Mouse (Mus musculus) lung, embryonic 15.5 days (tissue): ENCODE measurements around the gene Mia2. TPM values are rescaled to one million over a fixed set of nuclear protein-coding genes. Genes with fewer than 3 reads are reported as not detected.

Source experiments
- ATAC-seq: fragments of 200-750 bp; cut with Nextera tagmentation; 2 replicates; pipeline ENCODE4 v1.8.0; 2017; ENCODE audit warnings: moderate number of reproducible peaks, borderline replicate concordance; ENCODE audit not compliant: low FRiP score, low TSS enrichment; ENCODE audit errors: extremely low read depth
- H3K27ac ChIP-seq: fragments of 300-500 bp; sonication (generic); 2 replicates; pipeline ENCODE4 v1.5.1; 2015; ENCODE audit warnings: moderate library complexity, mild to moderate bottlenecking, inconsistent platforms
- H3K27me3 ChIP-seq: fragments of 300-500 bp; sonication (generic); 2 replicates; pipeline ENCODE4 v1.6.1; 2015; ENCODE audit warnings: inconsistent platforms
- H3K36me3 ChIP-seq: fragments of 300-500 bp; sonication (generic); 2 replicates; pipeline ENCODE4 v1.6.1; 2015; ENCODE audit warnings: inconsistent platforms
- H3K4me1 ChIP-seq: fragments of 300-500 bp; sonication (generic); 2 replicates; pipeline ENCODE4 v1.6.1; 2015; ENCODE audit warnings: inconsistent platforms
- H3K4me2 ChIP-seq: fragments of 300-500 bp; sonication (generic); 2 replicates; pipeline ENCODE4 v1.6.1; 2015; ENCODE audit warnings: inconsistent platforms, mild to moderate bottlenecking, moderate library complexity
- H3K4me3 ChIP-seq: fragments of 300-500 bp; sonication (generic); 2 replicates; pipeline ENCODE4 v1.5.1; 2015; ENCODE audit warnings: mild to moderate bottlenecking, inconsistent platforms
- H3K9ac ChIP-seq: fragments of 300-500 bp; sonication (generic); 2 replicates; pipeline ENCODE4 v1.6.1; 2015; ENCODE audit warnings: inconsistent platforms
- H3K9me3 ChIP-seq: fragments of 300-500 bp; sonication (generic); 2 replicates; pipeline ENCODE4 v1.6.1; 2016; ENCODE audit warnings: inconsistent platforms
- WGBS: fragments of 180-500 bp; shearing (Covaris S2); methylation state at CpG from one replicate; pipeline ENCODE4 v1.1.7; 2015; 5-methylcytosine and 5-hydroxymethylcytosine counted together
- polyA plus RNA-seq: library from polyadenylated mRNA; unstranded; fragments of >200 nt; fragmentation: Nextera tagmentation; extraction: Ambion mirVana; gene quantifications from 2 replicates; pipeline ENCODE4 v1.2.1, GENCODE M21; 2015

Gene Mia2
- polyA plus RNA-seq, 1 experiment from 2014 or later: 59.9 TPM

- no peak overlapping the region for H3K4me2 ChIP-seq
- no peak overlapping the region for H3K4me3 ChIP-seq
- 83% methylated on average over 10 of the region's 10 CpGs for WGBS
- no peak overlapping the region for H3K9ac ChIP-seq
- peaks cover 18% of the 10 kb centered on the region; the same call in 1 of the 2 replicates for H3K4me1 ChIP-seq
- H3K27me3 ChIP-seq: no peaks in the 10 kb centered on the region
- H3K36me3 ChIP-seq: peaks cover 15% of the 10 kb centered on the region; the same call in 1 of the 2 replicates
- ATAC-seq: no peak
- no peaks in the 10 kb centered on the region for H3K9me3 ChIP-seq
- H3K27ac ChIP-seq: no peak overlapping the region
These were observed 37.9 kb downstream of the Mia2 start for GRCm38 (mm10) chr12:59133437-59133999.

- no peak for ATAC-seq
- peaks cover 23% of the 10 kb centered on the region for H3K36me3 ChIP-seq
- no peak overlapping the region for H3K4me3 ChIP-seq
- H3K9ac ChIP-seq: no peak overlapping the region
- no peak overlapping the region for H3K27ac ChIP-seq
- H3K4me2 ChIP-seq: no peak overlapping the region
- H3K4me1 ChIP-seq: peaks cover 15% of the 10 kb centered on the region; the same call in 1 of the 2 replicates
- no peaks in the 10 kb centered on the region for H3K27me3 ChIP-seq
- H3K9me3 ChIP-seq: no peaks in the 10 kb centered on the region
- WGBS: 92% methylated on average over 4 of the region's 4 CpGs
These were observed 39.5 kb downstream of the Mia2 start for GRCm38 (mm10) chr12:59135096-59135495.

- Histone ChIP-seq H3K9ac (no peak overlapping the region), H3K27ac (no peak overlapping the region), H3K36me3 (peaks cover 23% of the 10 kb centered on the region), H3K4me2 (no peak overlapping the region), H3K4me3 (no peak overlapping the region), H3K4me1 (peaks cover 12% of the 10 kb centered on the region; the same call in 1 of the 2 replicates), H3K27me3 (no peaks in the 10 kb centered on the region), H3K9me3 (no peaks in the 10 kb centered on the region)
- no peak for ATAC-seq
- 88% methylated on average over 13 of the region's 13 CpGs for WGBS
These were observed 40.1 kb downstream of the Mia2 start for GRCm38 (mm10) chr12:59135533-59136300.

- Histone ChIP-seq H3K9me3 (no peaks in the 10 kb centered on the region), H3K4me1 (peaks cover 12% of the 10 kb centered on the region; the same call in 1 of the 2 replicates), H3K36me3 (peaks cover 33% of the 10 kb centered on the region), H3K9ac (no peak overlapping the region), H3K4me3 (no peak overlapping the region), H3K27ac (no peak overlapping the region), H3K4me2 (no peak overlapping the region), H3K27me3 (no peaks in the 10 kb centered on the region)
- ATAC-seq: no peak
- WGBS: 86% methylated on average over 6 of the region's 6 CpGs
These were observed 41.4 kb downstream of the Mia2 start for GRCm38 (mm10) chr12:59137031-59137430.

GRCm38 (mm10) chr12:59139372-59139771 is 43.8 kb downstream of the Mia2 start:
- no peaks in the 10 kb centered on the region for H3K27me3 ChIP-seq
- no peak overlapping the region for H3K4me2 ChIP-seq
- no peaks in the 10 kb centered on the region for H3K9me3 ChIP-seq
- no peak overlapping the region for H3K9ac ChIP-seq
- no peak for ATAC-seq
- H3K36me3 ChIP-seq: peaks cover 42% of the 10 kb centered on the region
- H3K27ac ChIP-seq: no peak overlapping the region
- no peaks in the 10 kb centered on the region for H3K4me1 ChIP-seq
- H3K4me3 ChIP-seq: no peak overlapping the region
- 85% methylated on average over 2 of the region's 2 CpGs for WGBS

GRCm38 (mm10) chr12:59145130-59145529 is 49.5 kb downstream of the Mia2 start:
- ATAC-seq: no peak
- peaks cover 52% of the 10 kb centered on the region for H3K36me3 ChIP-seq
- no peak overlapping the region for H3K9ac ChIP-seq
- no peak overlapping the region for H3K4me3 ChIP-seq
- no peak overlapping the region for H3K27ac ChIP-seq
- no peak overlapping the region for H3K4me2 ChIP-seq
- H3K9me3 ChIP-seq: no peaks in the 10 kb centered on the region
- H3K4me1 ChIP-seq: no peaks in the 10 kb centered on the region
- no peaks in the 10 kb centered on the region for H3K27me3 ChIP-seq

GRCm38 (mm10) chr12:59149691-59150090 is 54.1 kb downstream of the Mia2 start:
- no peak overlapping the region for H3K4me3 ChIP-seq
- no peak overlapping the region for H3K4me2 ChIP-seq
- ATAC-seq: no peak
- H3K9ac ChIP-seq: no peak overlapping the region
- H3K27me3 ChIP-seq: no peaks in the 10 kb centered on the region
- H3K4me1 ChIP-seq: no peaks in the 10 kb centered on the region
- WGBS: 91% methylated on average over 4 of the region's 4 CpGs
- H3K27ac ChIP-seq: no peak overlapping the region
- peaks cover 62% of the 10 kb centered on the region for H3K36me3 ChIP-seq
- no peaks in the 10 kb centered on the region for H3K9me3 ChIP-seq

- no peaks in the 10 kb centered on the region for H3K27me3 ChIP-seq
- H3K36me3 ChIP-seq: peaks cover 62% of the 10 kb centered on the region
- H3K27ac ChIP-seq: no peak overlapping the region
- H3K4me2 ChIP-seq: no peak overlapping the region
- 55% methylated on average over 2 of the region's 2 CpGs for WGBS
- H3K9ac ChIP-seq: no peak overlapping the region
- no peak overlapping the region for H3K4me3 ChIP-seq
- no peak for ATAC-seq
- no peaks in the 10 kb centered on the region for H3K4me1 ChIP-seq
- no peaks in the 10 kb centered on the region for H3K9me3 ChIP-seq
These were observed 65.5 kb downstream of the Mia2 start for GRCm38 (mm10) chr12:59161091-59161490.

GRCm38 (mm10) chr12:59162797-59163196 is 67.2 kb downstream of the Mia2 start:
- H3K4me3 ChIP-seq: no peak overlapping the region
- no peak overlapping the region for H3K27ac ChIP-seq
- WGBS: 93% methylated on average over 2 of the region's 2 CpGs

GRCm38 (mm10) chr12:59164522-59164921 is 68.9 kb downstream of the Mia2 start:
- no peaks in the 10 kb centered on the region for H3K27me3 ChIP-seq
- no peak for ATAC-seq
- no peak overlapping the region for H3K9ac ChIP-seq
- no peak overlapping the region for H3K4me2 ChIP-seq
- no peaks in the 10 kb centered on the region for H3K4me1 ChIP-seq
- no peak overlapping the region for H3K27ac ChIP-seq
- H3K4me3 ChIP-seq: no peak overlapping the region
- H3K36me3 ChIP-seq: peaks cover 47% of the 10 kb centered on the region
- 82% methylated on average over 6 of the region's 6 CpGs for WGBS
- no peaks in the 10 kb centered on the region for H3K9me3 ChIP-seq

More at GRCm38 (mm10) chr12:59162797-59163196, 67.2 kb downstream of the Mia2 start:
- Histone ChIP-seq H3K9me3 (no peaks in the 10 kb centered on the region), H3K4me2 (no peak overlapping the region), H3K4me1 (no peaks in the 10 kb centered on the region), H3K36me3 (peaks cover 53% of the 10 kb centered on the region), H3K9ac (no peak overlapping the region), H3K27me3 (no peaks in the 10 kb centered on the region)
- ATAC-seq: no peak

- Histone ChIP-seq H3K36me3 (peaks cover 46% of the 10 kb centered on the region), H3K4me1 (no peaks in the 10 kb centered on the region), H3K9me3 (no peaks in the 10 kb centered on the region), H3K27me3 (no peaks in the 10 kb centered on the region), H3K4me2 (no peak overlapping the region), H3K27ac (no peak overlapping the region), H3K9ac (no peak overlapping the region), H3K4me3 (no peak overlapping the region)
- WGBS: 85% methylated on average over 4 of the region's 4 CpGs
- no peak for ATAC-seq
These were observed 71.0 kb downstream of the Mia2 start for GRCm38 (mm10) chr12:59166557-59166956.

GRCm38 (mm10) chr12:59169935-59170334 is 74.3 kb downstream of the Mia2 start:
- no peak overlapping the region for H3K4me3 ChIP-seq
- no peaks in the 10 kb centered on the region for H3K9me3 ChIP-seq
- no peak overlapping the region for H3K4me2 ChIP-seq
- H3K4me1 ChIP-seq: no peaks in the 10 kb centered on the region
- peaks cover 36% of the 10 kb centered on the region for H3K36me3 ChIP-seq
- 81% methylated on average over 4 of the region's 4 CpGs for WGBS
- H3K9ac ChIP-seq: no peak overlapping the region
- no peak for ATAC-seq
- H3K27ac ChIP-seq: no peak overlapping the region
- no peaks in the 10 kb centered on the region for H3K27me3 ChIP-seq
